Mouse (Mus musculus) monocyte, adult 2 months (primary cell): ENCODE measurements around the gene Opa1.

Source experiments
- DNase-seq, 2 experiments: peaks; one replicate each; pipeline ENCODE4 v3.0.0; 2022; ENCODE audit warnings: low spot score in 2 of 2, low read depth in 1 of 2

Opa1 gene

DNA sequence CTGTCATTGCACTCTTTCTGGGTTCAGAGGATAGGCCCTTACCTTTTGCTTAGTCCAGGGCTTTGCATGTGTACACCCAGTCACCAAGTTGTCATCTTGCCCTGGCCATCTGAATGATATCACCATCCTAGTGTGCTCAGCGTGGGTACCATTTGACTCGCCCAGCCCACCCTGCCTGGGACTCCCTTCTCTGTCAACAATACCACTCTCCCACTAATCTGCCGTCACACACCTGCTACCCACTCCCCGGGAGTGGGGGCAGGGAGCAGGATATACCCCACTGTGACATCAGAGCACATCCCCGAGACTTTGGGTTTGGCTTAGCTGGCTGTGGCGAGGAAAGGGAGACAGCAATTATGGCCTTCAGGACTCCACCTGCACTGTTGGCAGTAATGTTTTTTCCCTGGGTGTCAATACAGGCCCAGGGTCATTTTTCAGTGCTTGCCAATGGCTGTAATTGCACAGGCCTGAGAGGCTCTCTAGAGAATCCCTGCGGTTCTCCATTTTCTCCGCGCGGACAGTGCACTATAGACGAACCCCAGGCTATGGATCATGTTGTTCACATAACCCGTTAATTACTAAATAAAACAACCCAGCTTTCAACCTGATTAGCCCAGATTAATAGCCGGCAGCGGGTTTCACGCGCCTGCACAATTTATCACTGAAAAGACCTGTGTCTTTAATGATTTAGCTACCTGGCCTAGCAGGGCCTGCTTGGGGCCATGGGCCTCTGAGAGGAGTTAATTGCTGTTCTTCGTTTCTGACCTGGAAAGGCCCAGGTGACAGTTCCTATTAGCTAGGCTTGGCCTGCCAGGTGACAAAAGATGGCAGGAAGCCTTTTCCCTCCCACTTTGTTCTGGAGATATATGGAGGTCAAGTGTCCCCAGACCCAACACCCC is 109.1 kb downstream of the Opa1 start:
- no peak for DNase-seq

- DNase-seq: no peak
These were observed 110.2 kb downstream of the Opa1 start for GRCm38 (mm10) chr16:29689187-29689819.

- no peak for DNase-seq
These were observed 114.0 kb downstream of the Opa1 start for GRCm38 (mm10) chr16:29693025-29693682.

- no peak for DNase-seq
These were observed 114.8 kb downstream of the Opa1 start for GRCm38 (mm10) chr16:29693791-29694419.

- no peak for DNase-seq
These were observed 115.4 kb downstream of the Opa1 start for GRCm38 (mm10) chr16:29694420-29694959.
